Mouse (Mus musculus) forebrain, embryonic 16.5 days (tissue): ENCODE measurements around the gene Gria4. TPM values are rescaled to one million over a fixed set of nuclear protein-coding genes. Genes with fewer than 3 reads are reported as not detected.
"Not testable (repeated sequence)": the region's sequence is repeated elsewhere in the genome, so short reads cannot be mapped to it uniquely, and the experiment has no call there.

Experiments
- ATAC-seq: fragments of 200-750 bp; cut with Nextera tagmentation; 2 replicates; pipeline ENCODE4 v1.8.0; 2017; ENCODE audit warnings: mild to moderate bottlenecking, moderate library complexity
- H3K27ac ChIP-seq: fragments of 300-500 bp; sonication (generic); 2 replicates; pipeline ENCODE4 v1.5.1; 2014; ENCODE audit warnings: low read length, control low read depth
- H3K27me3 ChIP-seq: fragments of 300-500 bp; sonication (generic); replicated peaks from 2 replicates; pipeline ENCODE4 v1.6.1; 2014; ENCODE audit warnings: low read length; ENCODE audit not compliant: control insufficient read depth, insufficient read depth
- H3K36me3 ChIP-seq: fragments of 300-500 bp; sonication (generic); 2 replicates; pipeline ENCODE4 v1.6.1; 2014; ENCODE audit not compliant: control insufficient read depth, insufficient read depth
- H3K4me1 ChIP-seq: fragments of 300-500 bp; sonication (generic); replicated peaks from 2 replicates; pipeline ENCODE4 v1.6.1; 2014; ENCODE audit warnings: low read length; ENCODE audit not compliant: control insufficient read depth, insufficient read depth
- H3K4me2 ChIP-seq: fragments of 300-500 bp; sonication (generic); 2 replicates; pipeline ENCODE4 v1.6.1; 2014; ENCODE audit warnings: mild to moderate bottlenecking, low read length, control low read depth
- H3K4me3 ChIP-seq: fragments of 300-500 bp; sonication (generic); replicated peaks from 2 replicates; pipeline ENCODE4 v1.5.1; 2014; ENCODE audit warnings: mild to moderate bottlenecking, low read length, control low read depth
- H3K9ac ChIP-seq: fragments of 300-500 bp; sonication (generic); replicated peaks from 2 replicates; pipeline ENCODE4 v1.6.1; 2014; ENCODE audit warnings: low read depth, low read length, control low read depth
- H3K9me3 ChIP-seq: fragments of 300-500 bp; sonication (generic); 2 replicates; pipeline ENCODE4 v1.6.1; 2016; ENCODE audit warnings: low read length; ENCODE audit not compliant: control insufficient read depth
- WGBS: fragments of 180-500 bp; shearing (Covaris S2); extraction: QIAGEN DNeasy Blood & Tissue Kit; methylation state at CpG from one replicate; pipeline ENCODE4 v1.1.7; 2014; 5-methylcytosine and 5-hydroxymethylcytosine counted together
- polyA plus RNA-seq: library from polyadenylated mRNA; unstranded; fragments of >200 nt; fragmentation: Nextera tagmentation; extraction: Ambion mirVana; gene quantifications from 2 replicates; pipeline ENCODE4 v1.2.1, GENCODE M21; 2015

The Gria4 gene
- polyA plus RNA-seq: 20.1 and 27.1 TPM in 2 replicates

DNA sequence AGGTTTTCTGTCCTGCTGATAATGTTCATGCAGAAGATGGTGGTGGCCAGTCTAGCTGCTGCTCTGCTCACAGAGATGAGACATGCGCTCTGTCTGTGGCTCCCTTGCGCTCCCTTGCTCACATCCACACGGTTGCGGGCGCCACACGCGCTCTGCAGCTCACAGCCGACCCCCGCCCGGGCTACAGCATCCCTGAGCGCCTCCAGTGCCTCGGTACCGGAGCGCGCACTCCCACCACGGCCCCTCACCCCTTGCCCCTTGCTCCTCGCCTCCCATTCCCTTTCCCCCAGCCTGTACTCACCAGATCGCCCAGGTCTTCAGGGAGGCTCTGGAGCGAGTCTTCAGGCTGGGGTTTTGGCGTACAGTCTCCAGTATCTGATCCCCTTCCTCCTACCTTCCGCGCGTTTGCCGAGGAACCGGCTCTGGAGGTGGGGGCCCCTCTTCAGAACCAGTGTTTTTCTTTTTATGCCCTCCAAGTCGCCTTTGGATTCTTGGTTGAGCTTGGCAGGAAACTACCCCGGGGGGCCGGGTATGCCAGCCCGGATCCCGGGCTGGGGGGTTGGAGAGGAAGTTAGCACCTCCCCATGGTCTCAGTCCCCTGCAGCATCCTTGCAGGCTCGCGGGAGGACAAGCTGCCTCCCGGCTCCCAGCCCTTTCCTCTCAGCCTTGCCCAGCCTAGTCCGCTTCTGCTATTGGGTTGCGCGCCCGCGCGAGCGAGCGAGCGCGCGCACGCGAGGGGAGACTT, at the start of gene Gria4:
TSS of gene Gria4 (minus strand) at position 691 of the 745 bp plus-strand sequence.
- Histone ChIP-seq H3K9ac (peak within 1 kb of the TSS; percentile 82), H3K4me1 (peaks cover 4% of the 10 kb centered on the region), H3K9me3 (no peaks in the 10 kb centered on the region), H3K4me3 (peak within 1 kb of the TSS; percentile 73), H3K36me3 (no peaks in the 10 kb centered on the region), H3K4me2 (peak within 1 kb of the TSS; percentile 54), H3K27ac (peak within 1 kb of the TSS; percentile 91), H3K27me3 (no peaks in the 10 kb centered on the region)
- under 1% methylated on average over 46 of the region's 46 CpGs for WGBS
- ATAC-seq: peak; percentile 96

DNA sequence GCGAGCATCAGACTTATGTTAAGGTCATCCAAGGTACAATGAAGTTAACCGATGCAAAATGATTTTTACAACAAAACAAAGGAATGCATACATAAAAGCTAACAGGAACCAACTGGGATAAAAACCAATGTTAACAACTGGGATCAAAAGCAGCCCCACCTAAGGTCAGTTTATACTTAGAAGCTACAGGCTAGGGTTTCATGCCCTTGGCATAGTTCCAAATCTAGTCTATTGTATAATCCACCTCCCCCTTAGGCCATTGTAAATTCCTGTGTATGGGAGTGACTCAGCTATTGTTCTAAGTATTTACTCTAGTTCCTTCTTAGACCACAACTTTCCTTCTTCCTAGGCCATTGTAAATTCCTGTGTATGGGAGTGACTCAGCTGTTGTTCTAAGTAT, 14.9 kb upstream of the Gria4 start:
- not testable (repeated sequence) for H3K9me3 ChIP-seq, H3K36me3 ChIP-seq, H3K9ac ChIP-seq, H3K4me2 ChIP-seq, H3K4me3 ChIP-seq, H3K4me1 ChIP-seq, H3K27me3 ChIP-seq, ATAC-seq, H3K27ac ChIP-seq
- 92% methylated on average over 2 of the region's 2 CpGs for WGBS

DNA sequence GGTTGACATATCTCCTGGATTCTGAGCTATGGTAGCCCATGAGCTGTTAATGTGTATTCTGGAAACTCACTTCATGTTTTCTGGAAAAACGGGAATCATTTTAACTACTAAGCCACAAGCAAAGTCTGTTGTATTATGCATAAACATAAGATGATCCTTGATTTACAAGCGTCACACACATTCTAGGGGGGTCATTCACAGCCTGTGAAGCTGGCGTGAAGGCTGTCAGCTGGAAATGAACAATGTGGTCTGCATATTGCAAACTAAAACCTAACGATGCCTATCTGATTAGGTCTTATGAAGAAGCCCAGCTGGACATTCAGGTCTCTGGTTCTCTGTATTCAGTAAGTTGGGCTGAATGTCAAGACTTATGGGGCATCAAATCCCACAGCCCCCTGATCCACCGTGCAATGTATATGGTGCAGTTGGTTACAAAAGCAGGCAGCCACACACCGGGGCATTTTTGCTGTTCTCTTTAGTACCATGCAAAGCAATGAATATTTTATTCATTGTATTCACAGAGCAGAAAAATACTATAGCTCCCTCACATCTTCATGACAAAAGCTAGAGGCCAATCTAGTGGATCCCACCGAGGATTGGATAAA, 7.2 kb upstream of the Gria4 start:
- H3K4me1 ChIP-seq: no peaks in the 10 kb centered on the region; the same call in 1 of the 2 replicates
- no peak for ATAC-seq
- H3K4me3 ChIP-seq: no peak overlapping the region
- no peak overlapping the region for H3K4me2 ChIP-seq
- no peaks in the 10 kb centered on the region for H3K27me3 ChIP-seq
- H3K9me3 ChIP-seq: no peaks in the 10 kb centered on the region
- 37% methylated on average over 7 of the region's 7 CpGs for WGBS
- no peak overlapping the region for H3K27ac ChIP-seq
- no peaks in the 10 kb centered on the region for H3K36me3 ChIP-seq
- no peak overlapping the region for H3K9ac ChIP-seq

DNA sequence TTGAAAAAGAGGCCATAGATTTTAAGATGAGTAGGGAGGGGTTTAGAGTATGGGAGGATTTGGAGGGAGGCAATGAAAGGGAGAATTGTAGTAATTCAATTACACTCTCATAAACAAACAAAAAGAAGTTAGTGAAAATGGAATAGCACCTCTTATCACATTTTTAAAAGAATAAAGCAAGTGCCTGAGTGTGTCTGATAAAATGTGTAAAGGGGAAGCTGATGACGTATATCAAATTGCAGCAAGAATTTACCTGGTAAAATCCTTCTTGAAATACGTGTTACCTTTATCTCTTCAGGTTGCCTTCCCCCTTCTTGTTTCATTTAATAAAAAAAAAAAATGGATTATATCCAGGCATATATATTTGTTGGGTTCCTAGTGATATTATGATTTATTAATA, 1.4 kb upstream of the Gria4 start:
- Histone ChIP-seq H3K4me3 (no peak overlapping the region), H3K27ac (no peak overlapping the region), H3K4me1 (peaks cover 4% of the 10 kb centered on the region), H3K9ac (no peak overlapping the region), H3K9me3 (no peaks in the 10 kb centered on the region), H3K36me3 (no peaks in the 10 kb centered on the region), H3K27me3 (no peaks in the 10 kb centered on the region), H3K4me2 (no peak overlapping the region)
- 96% methylated on average over 2 of the region's 2 CpGs for WGBS
- no peak for ATAC-seq

DNA sequence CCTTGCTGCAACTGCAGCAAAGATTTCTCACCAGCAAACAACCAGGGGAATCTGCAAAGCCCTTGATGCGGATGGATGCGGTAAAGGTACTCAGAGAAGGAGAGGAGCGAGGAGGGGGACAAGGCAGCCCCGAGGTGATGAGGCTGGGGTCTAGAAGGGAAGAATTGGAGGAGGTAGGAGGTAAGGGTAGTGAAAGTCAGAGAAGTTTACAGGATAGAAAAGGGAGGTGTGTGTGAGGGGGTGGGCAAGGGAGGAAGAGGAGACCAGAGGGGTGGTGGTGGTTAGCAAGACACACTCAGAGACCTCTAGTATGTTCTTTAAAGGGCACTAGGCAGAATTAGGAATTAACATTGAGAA, 233 bp upstream of the Gria4 start:
- Histone ChIP-seq H3K27me3 (no peaks in the 10 kb centered on the region), H3K4me2 (peak overlapping the region; percentile 54), H3K9ac (peak overlapping the region; percentile 82), H3K4me3 (peak overlapping the region; percentile 73), H3K27ac (peak overlapping the region; percentile 25; the same call in 1 of the 2 replicates), H3K9me3 (no peaks in the 10 kb centered on the region), H3K36me3 (no peaks in the 10 kb centered on the region), H3K4me1 (peaks cover 4% of the 10 kb centered on the region)
- no peak; the same call in none of the 2 replicates for ATAC-seq
- WGBS: 1% methylated on average over 4 of the region's 4 CpGs

DNA sequence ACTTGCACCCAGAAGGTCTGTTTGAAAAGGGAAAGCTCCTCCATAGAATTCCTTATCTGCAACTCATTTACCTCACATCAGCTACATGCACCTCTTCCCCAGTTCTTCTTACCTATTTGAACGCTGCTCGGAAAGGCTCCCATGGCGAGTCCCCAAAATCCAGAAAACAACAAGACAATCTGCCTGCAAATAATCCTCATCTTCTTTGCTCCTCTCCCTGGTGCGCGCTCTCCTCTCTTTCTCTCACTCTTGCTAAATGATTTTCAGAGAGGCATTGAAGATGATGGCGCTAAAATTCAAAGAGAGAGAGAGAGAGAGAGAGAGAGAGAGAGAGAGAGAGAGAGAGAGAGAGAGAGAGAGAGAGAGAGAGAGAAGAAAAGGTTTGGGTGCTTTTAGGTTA, 959 bp downstream of the Gria4 start:
- WGBS: 2% methylated on average over 6 of the region's 6 CpGs
- peak; percentile 6 for ATAC-seq

DNA sequence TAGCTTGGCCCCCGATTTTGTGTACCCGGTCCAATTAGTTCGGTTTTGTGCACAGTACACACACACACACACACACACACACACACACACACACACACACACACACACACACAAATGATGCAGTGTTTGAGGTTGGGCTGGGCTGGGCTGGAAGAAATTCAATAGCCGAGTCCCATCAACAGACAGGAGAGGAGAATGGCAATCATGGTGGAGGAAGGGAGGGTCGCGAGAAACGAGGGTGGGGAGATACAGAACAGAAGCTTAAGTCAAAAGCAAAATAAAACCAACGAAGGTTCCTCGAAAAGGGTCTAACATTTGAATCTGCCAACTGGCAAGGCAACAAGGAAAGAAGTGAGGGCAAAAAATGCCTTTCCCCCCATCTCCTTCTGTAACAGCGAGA, 1.6 kb downstream of the Gria4 start:
- H3K36me3 ChIP-seq: no peaks in the 10 kb centered on the region
- peak overlapping the region; percentile 82 for H3K9ac ChIP-seq
- 8% methylated on average over 10 of the region's 10 CpGs for WGBS
- H3K27me3 ChIP-seq: no peaks in the 10 kb centered on the region
- H3K9me3 ChIP-seq: no peaks in the 10 kb centered on the region
- ATAC-seq: no peak
- H3K4me2 ChIP-seq: peak overlapping the region; percentile 54
- H3K4me3 ChIP-seq: peak overlapping the region; percentile 73
- H3K4me1 ChIP-seq: peaks cover 4% of the 10 kb centered on the region
- no peak overlapping the region; the same call in 1 of the 2 replicates for H3K27ac ChIP-seq

More for the DNA sequence above, 959 bp downstream of the Gria4 start:
- Histone ChIP-seq H3K4me1 (peaks cover 4% of the 10 kb centered on the region), H3K4me3 (peak overlapping the region; percentile 73), H3K4me2 (peak overlapping the region; percentile 54), H3K9me3 (no peaks in the 10 kb centered on the region), H3K36me3 (no peaks in the 10 kb centered on the region), H3K9ac (peak overlapping the region; percentile 82), H3K27ac (peak overlapping the region; percentile 91), H3K27me3 (no peaks in the 10 kb centered on the region)

DNA sequence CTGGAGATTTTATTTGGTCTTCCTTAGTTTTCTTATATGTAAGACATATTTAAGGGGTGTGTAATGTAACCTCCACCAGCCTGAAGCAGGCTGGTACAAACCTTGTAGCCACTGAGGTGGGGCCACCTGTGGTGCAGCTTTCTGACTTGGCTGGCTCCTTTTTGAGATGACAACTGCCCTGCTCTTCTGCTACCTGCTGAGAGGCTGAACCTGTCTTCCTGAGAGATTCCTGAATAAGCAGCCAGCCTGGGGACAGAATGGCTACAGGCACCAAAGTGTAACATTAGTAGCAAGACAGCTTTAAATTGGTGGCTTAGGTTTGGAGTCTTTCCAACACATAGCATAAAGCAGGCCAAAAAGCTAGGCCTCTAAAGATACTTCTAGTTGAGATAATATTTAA, 46.6 kb downstream of the Gria4 start:
- H3K4me1 ChIP-seq, ATAC-seq, H3K9me3 ChIP-seq, H3K4me3 ChIP-seq, H3K9ac ChIP-seq, H3K4me2 ChIP-seq, H3K27ac ChIP-seq, H3K27me3 ChIP-seq, H3K36me3 ChIP-seq: not testable (repeated sequence)

DNA sequence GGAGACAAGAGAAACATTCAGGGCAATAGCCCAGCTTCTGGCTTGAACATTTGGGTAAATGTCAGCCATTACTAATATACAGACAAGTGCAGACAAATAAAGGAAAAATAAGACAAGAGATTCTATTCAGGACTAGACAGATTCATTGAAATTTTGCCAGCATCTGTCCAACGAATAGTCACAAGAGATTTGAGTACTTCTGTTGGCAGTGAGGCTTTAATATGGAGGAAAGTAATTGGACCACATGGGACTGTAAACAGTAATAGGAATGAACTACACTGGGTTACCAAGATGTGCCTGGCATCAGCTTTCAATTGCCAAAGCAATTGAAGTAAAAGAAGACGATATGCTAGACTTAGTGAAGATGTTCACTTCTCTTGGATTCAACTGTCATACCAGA, 81.9 kb downstream of the Gria4 start:
- no peaks in the 10 kb centered on the region for H3K9me3 ChIP-seq
- no peaks in the 10 kb centered on the region for H3K4me1 ChIP-seq
- no peaks in the 10 kb centered on the region for H3K36me3 ChIP-seq
- H3K4me3 ChIP-seq: no peak overlapping the region
- no peak overlapping the region for H3K4me2 ChIP-seq
- peak; percentile 77 for ATAC-seq
- WGBS: 51% methylated on average over 2 of the region's 2 CpGs
- H3K9ac ChIP-seq: no peak overlapping the region
- H3K27ac ChIP-seq: no peak overlapping the region
- no peaks in the 10 kb centered on the region for H3K27me3 ChIP-seq
